Mouse (Mus musculus) kidney, adult 8-10 months (tissue): ENCODE results near the gene Usp7.

Experiments
- DNase-seq, 2 experiments: peaks; one replicate each; pipeline ENCODE4 v3.0.0; 2022

The Usp7 gene

DNA sequence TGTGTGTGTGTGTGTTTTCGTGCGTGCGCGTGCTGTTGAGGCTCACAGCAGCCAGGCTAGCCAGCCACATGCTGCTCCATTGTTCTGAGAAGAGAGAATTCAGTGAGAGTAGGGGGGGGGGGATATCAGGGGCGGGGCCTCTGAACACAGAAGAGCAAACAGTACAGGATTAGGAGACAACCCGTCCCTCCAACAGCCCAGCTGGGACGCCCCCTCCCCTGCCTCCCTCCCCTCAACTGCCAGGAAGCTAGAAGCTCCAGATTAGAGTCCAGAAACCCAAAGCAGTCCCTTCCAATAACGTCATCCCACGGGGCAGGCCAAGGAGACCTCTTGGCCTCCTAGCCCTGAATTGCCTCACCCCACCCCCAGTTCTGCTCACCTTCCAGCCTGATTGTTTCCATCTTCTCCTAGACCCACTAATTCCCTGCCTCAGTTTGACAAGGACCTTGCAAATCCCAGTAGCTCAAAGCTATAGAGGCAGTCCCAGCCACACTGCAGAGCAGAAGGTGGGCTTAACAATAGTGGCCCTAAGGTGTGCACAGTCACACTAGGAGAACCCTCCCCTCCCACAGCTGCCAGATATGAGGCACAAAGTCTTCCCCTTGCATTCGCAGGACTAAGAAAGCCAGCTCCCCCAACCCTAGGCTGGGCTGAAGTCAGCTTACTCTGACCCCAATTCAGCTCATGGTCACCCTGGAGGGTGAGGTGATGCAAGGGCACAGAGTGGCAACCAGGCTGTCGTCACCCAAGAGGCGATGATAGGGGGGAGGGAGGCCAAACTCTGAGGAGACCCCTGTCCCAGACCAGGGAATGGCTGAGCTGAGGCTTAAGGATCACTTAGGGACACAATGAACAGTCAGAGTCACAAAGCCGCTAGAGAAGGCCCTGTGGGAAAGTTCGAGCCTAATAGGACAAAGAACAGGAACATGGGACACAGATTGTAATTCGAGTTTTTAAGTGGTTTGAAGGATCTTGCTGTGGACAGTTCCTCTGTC, 121.8 kb downstream of the Usp7 start:
- DNase-seq, result no peak

DNA sequence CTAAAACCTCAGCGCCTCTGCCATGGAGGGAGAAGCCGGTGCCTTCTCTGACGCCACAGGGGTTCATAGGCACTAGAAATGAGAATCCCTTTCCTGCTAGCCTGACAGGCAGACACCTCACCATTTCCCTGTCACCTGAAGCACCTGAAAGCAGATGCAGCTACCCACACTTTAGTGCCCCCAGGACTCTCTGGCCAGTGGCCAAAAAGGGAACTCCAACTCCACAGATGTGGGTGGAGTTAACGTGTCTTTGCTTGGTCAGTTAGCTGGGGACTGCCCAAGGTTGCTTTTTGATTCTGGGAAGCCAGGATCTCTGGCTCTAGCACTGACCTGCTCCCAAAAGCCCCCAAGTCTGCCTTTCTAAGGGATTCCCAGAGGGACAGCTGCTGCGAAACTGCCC, 122.7 kb downstream of the Usp7 start:
- DNase-seq, result no peak

DNA sequence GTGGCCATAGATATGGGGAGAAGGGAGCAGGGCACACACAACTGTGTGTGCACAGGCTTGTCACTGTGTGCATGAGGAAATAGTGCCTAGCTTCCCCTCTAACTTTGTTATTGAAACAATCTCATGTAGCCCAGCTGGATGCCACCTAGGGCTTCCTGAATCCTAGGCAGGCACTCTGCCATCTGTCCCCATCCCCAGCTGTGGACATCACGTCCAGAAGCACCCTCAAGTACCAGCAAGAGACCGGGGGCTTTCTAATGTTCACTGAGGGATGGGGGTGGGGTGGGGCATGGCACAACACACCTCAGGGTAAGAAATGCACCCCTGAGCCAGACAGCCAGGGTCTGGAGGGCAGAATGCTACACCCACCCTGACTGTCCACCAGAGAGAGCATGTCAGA, 123.7 kb downstream of the Usp7 start:
- no peak for DNase-seq

DNA sequence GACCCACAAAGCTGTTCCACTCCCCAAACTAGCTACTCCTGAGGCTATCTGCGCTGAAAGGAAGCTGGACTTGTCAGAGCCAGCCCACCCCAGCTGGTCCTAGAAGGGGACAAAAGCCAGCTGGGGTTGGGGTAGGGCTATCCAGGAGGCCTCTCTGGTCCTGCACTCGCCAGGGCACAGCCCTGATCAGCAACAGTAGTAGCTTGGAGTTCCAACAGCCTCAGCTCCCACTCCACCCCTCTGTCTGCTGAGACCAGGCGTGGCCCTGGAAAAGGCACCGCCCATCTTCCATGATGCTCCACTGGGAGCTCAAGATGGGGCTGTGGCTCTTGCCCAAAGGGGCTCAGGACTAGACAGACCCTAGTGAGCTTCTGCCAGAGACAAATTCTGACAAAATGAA, 124.3 kb downstream of the Usp7 start:
- DNase-seq, result no peak

DNA sequence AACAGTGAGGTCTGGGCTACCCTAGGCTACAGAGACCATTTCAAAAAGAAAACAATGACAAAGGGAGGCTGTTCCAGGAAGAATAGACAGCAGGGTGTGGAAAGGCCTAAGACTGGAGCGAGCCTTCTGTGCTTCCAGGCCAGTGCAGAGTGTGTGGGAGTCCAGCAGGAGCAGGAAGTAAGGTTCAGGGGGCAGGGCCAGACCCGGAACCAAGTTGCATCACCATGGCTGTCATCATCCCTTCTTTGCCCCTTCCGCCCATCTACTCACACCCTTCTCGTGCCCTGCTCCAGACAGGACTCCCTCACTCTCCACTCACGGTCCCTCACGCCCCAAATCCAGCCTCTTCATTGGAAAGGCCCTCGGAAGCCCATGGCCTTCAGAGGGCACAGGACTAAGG, 124.8 kb downstream of the Usp7 start:
- DNase-seq, result no peak

DNA sequence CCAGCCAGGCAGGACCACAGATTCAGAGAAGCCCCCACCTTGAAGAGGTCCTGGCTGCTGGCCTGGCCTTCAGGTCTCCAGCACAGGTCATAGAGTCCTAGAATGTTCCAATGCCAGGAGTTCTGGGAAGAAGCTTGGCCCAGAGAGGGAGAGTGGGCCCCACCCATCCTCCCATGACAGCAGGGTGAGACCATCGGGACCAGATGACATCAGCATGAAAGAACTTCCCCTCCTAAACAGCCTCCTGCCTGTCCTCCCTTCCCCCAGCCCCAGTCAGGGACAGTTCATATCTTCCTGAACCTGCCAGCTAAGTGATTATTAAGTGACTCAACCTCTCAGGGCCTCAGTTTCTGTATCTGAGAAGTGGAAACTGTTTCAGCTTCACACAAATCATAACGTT, 125.7 kb downstream of the Usp7 start:
- peak; percentile 52 to 63 for DNase-seq

DNA sequence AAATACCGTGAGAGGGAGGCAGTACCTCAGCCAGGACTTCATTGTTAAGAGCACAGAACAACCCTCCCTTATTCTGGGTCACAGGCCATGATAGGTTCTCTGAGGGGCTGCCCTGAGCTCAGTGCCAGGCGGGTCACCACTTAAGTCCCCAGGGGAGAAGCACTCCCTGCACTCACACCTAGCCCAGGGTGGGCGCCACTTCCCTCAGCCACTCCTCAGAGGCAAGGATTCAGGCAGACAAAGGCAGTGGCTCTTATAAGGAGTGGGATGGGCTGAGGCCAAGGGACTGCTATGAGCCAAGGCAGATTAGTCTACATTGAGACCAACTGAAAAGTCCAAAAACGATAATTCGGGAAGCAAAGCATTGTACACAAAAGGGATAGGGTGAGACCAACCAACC, 126.7 kb downstream of the Usp7 start:
- DNase-seq, result no peak

DNA sequence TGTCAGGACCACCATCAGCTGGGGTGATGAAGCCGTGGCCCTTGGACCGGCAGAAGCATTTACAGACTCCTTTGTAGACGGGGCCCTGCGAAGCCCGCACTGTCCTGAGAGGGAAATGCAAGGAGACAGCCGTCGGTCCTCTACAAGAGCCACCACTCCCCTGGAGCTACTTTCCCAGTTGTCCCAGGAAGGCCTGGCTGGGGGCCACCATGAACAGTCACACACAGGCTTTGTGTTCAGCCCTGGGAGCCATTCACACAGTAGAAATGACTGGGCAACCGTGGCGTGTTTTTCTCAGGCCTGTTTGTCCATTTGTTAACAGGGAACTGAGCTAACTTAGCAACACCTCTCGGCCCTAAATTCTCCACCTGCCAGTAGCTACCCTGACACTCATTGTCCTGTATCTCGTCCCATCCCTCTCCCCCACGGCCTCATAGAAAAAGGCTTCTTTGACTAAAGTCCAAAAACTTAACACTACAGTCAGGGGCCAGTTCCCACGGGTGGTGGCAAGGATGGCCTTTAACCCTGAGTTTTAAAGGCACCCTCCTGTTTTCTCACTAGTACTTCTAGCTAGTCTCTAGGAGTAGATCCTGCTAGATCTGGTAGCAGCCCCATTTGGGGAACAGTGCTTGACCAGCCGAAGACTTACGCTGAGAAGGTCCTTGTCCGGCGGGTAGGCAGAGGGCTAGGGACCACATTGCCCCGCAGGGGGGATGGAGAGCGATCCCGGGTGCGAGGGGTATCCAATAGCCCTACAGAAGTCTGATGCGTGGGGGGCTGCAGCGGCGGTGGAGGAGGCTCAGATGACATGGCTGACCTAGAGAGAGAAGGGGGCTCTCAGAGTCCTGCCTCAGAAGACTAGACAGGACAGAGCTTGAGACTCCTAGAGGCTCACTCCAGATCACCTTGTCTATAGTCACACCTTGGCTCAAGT, 128.2 kb downstream of the Usp7 start:
- peak; percentile 59 to 62 for DNase-seq

DNA sequence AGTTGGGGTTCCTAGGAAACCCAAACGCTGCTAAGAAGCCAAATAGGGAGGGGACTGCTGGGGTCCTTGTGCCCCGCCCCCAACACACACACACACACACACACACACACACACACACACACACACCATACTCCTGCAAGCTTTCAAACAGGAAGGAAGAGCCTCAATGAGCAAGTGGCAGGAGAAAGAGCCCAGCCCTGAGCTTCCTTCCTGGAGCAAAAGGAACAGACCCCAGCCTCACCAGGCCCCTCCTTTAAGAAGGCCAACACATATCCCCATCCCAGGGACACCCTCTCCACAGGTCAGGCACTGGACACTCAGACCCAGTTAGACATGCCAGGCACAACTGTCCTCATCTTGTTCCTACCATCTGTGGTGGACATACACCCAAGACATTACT, 129.1 kb downstream of the Usp7 start:
- no peak for DNase-seq

DNA sequence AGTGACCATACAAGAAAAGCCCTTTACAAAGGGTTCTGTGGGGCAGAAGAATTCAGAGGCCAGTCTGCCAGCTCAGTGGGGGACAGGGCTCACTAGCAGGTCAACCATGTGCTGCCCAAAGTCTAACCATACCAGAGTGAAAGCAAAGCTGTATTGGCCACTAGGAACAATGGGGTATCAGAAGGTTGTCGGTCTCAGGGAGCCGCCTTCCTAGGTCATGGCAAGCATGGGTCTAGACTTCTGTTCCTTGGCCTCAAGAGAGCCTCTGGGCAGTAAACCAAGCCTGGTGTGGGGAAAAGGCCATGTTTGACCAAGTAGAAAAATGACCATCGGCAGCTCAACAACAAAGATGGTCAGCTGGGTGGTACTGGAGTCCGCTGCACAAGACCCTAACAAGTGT, 133.3 kb downstream of the Usp7 start:
- peak; percentile 47 to 55 for DNase-seq

DNA sequence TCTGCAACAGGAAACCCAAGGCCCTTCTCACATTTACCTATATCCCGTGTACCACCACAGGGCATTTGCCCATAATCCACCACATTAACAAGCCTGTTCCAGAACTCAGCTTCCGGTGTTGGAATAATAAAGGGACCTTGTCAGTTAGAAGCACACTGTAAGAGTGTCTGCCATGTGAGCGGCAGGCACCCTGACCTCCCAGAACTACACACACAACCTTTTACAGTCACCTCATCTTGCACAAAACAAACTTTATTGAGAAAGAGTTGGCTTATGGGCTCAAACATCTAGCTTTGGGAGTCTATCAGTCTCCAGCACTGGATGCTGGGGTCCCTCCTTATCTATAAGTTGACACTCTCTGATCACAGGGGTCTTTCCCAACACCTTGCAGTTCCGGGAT, 133.8 kb downstream of the Usp7 start:
- no peak for DNase-seq

DNA sequence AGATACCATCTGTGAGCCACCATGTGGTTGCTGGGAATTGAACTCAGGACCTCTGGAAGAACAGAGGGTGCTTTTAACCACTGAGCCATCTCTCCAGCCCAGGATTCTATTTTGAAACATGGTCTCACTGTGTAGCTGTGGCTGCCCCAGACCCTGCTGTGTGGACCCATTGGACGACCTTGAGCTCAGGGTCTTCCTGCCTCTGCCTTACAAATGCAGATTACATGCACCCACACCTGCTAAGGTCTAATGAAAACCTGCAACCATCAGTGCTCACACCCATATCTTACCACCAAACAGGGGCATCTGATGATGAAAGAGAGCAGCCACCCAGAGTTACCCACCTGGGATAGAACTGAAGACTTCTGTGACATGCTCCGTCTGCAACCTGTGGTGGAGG, 135.9 kb downstream of the Usp7 start:
- no peak for DNase-seq

DNA sequence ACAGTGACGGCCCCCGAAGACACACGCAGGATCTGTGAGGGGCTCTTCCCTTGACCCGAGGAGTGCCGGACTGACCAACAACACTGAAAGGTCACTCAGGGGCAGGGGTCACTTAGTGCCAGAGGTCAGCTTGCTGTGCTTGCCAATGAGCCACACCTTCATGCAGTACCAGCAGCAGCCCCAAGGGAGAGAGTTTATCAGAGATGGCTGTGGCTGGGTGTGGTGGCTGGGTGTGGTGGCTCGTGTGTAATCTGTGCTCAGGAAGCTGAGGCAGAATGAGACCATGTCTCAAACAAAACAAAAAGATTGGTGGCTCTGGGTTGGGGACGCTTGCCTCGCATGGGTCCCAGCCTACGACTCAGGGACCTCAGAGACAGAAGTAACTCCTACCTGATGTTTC, 136.5 kb downstream of the Usp7 start:
- DNase-seq, result no peak

DNA sequence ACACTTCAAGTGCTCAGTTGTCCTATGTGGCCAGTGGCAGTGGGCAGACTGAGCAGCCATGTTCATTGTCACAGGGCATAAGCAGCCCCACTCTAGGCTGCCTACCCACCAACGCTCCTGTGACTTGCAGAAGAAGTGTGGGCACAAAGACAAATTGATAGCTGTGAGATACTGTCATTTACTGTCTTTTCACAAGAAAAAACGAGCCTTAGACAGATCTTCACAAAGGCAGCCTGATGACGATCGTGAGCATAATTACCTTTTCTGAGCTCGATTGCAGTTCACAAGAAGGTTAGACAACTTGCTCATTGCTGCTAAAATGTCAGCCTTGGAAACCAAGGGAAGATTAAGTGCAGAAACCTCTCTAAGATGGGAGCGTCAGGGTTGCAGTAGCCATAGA, 137.0 kb downstream of the Usp7 start:
- no peak for DNase-seq

DNA sequence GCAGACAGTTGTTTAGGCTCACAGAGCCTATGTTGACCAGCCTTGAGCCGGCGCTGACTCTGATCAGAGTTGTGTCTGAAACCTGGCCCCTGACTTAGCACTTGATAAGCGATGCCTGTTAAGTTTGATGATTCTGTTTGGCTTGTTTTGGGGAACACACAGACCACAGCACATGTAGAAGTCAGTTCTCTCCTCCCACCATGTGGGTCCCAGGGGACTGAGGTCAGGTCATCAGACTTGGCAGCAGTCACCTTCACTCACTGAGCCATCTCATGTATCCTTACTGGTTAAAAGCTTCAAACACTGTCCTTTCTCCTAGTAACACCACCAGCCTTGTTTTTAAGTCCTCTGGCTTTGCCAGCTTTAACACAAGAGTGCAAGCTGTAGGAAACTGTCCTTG, 142.1 kb downstream of the Usp7 start:
- DNase-seq, result no peak

DNA sequence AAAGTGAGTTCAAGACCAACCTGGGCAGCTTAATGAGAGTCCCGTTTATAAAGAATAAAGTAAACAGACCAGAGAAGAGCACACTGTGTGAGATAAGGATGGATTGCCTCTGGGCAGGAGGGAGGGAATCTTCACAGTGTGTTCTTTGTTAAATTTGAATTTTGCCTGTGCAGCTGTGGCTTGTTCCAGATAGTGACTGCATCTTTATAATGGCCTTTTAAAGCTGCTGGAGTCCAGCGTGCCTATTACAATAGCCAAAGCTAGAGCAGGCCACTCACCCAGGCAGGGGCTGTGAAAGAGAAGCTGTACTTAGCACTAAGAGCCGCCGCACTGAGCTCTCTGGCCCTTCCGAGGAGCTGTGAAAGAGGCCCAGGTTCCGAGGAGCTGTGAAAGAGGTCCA, 146.6 kb downstream of the Usp7 start:
- DNase-seq, result no peak

DNA sequence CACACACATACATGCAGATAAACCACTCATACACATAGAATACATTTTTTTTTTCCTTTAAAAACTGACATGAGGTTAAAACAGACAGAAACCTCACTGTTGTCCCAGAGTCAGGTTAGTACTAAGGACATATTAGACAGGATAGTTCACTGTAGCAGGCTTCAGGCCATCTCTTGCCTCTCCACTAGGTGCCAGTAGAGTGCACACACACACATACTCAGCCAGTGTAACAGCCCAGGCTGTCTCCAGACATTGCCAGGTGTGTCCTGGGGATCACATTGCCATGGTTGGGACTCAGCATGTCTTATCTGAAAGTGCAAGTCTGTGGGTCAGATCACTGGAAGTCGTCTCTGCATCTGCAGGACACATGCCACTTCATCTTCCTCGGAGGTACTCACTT, 148.3 kb downstream of the Usp7 start:
- DNase-seq, result peak; percentile 37 to 60
